Mouse (Mus musculus) kidney, adult 2 months (tissue): ENCODE measurements at regions not wholly inside any gene's neighbourhood (a gene's known extent, or its start where the extent isn't known, plus 50 kb on each side); places are given as distances from the start of the nearest gene placed in this dataset.

Experiments
- DNase-seq: peaks from one replicate; pipeline ENCODE4 v3.0.0; 2021
- H3K27ac ChIP-seq: fragments of 200-500 bp; 2 replicates; pipeline ENCODE4 v1.5.1; 2012; ENCODE audit warnings: low read depth, low read length, control low read depth, inconsistent platforms; ENCODE audit not compliant: insufficient read depth
- H3K27me3 ChIP-seq: fragments of 200-500 bp; replicated peaks from 2 replicates; pipeline ENCODE4 v1.6.1; 2012; ENCODE audit warnings: mild to moderate bottlenecking, moderate library complexity, low read length, inconsistent platforms; ENCODE audit not compliant: control insufficient read depth, insufficient read depth
- H3K36me3 ChIP-seq: fragments of 200-500 bp; 2 replicates; pipeline ENCODE4 v1.6.1; 2012; ENCODE audit warnings: mild to moderate bottlenecking, moderate library complexity, low read length, inconsistent platforms; ENCODE audit not compliant: control insufficient read depth, insufficient read depth
- H3K4me1 ChIP-seq: fragments of 200-500 bp; 2 replicates; pipeline ENCODE4 v1.6.1; 2011; ENCODE audit warnings: low read length; ENCODE audit not compliant: control insufficient read depth, insufficient read depth
- H3K4me3 ChIP-seq: fragments of 200-500 bp; 2 replicates; pipeline ENCODE4 v1.5.1; 2011; ENCODE audit warnings: mild to moderate bottlenecking, low read depth, low read length, control low read depth; ENCODE audit not compliant: insufficient read depth
- CTCF ChIP-seq: fragments of 200-500 bp; conservative IDR thresholded peaks from 2 replicates; pipeline ENCODE4 v1.5.1; 2011; ENCODE audit warnings: low read depth, mild to moderate bottlenecking, control low read depth, low read length, moderate library complexity, mixed read lengths; ENCODE audit not compliant: insufficient read depth, insufficient read length
- POLR2A ChIP-seq: fragments of 200-500 bp; IDR thresholded peaks from one replicate; pipeline ENCODE4 v1.6.1; 2011; ENCODE audit warnings: low read depth, low read length, control low read depth
- WGBS: fragments of 180-500 bp; shearing (Covaris S2); methylation state at CpG from one replicate; pipeline ENCODE4 v1.1.7; 2018; 5-methylcytosine and 5-hydroxymethylcytosine counted together

DNA sequence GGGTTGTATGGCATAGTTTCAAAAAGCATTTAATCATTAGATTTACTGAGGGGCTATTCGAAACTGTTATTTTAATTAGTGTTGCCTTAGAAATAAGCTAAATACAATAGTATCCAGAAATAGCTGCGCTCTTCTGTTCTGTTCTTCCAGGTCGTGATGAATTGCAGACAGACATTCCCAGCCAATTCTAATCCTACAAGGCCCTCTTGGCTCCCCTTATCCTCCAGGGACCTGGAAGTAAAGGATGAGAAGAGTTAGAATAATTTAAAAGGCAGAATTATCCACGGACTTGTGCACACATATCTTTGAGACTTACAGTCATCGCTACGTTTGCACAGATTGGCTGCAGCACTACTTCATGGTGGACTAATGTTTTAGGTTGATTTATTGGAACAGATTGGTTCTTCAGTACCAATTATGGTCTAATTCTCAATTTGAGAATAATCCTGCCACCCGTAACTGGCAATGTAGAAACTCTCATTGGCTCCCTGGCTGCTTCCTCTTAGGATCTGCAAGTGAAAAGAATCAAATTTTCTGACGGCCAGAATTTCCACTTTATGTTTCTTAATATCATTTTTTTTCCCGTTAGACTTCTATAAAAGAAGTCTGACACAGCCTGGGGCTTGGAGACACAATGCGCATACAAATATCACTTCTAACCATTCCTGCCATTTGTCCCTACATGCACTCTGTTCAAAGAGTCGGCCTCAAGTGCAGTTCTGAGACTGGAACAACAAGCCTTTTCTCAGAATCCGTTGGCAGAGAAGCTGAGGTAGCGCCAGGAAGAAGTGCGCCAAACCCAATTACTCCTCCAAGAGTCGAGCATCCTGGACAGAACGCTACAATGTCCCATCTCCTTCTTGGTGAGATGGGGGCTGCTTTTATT is 225.4 kb downstream of the Dusp6 start:
- H3K4me3 ChIP-seq: no peak overlapping the region
- no peak overlapping the region for H3K27ac ChIP-seq
- H3K4me1 ChIP-seq: no peaks in the 10 kb centered on the region
- WGBS: 85% methylated on average over 16 of the region's 16 CpGs
- no peaks in the 10 kb centered on the region for H3K27me3 ChIP-seq
- no peaks in the 10 kb centered on the region for H3K36me3 ChIP-seq
- DNase-seq: no peak
- TF ChIP-seq CTCF (no peak), POLR2A (no peak)

- Histone ChIP-seq H3K27ac (no peak overlapping the region), H3K4me3 (no peak overlapping the region), H3K27me3 (no peaks in the 10 kb centered on the region), H3K36me3 (no peaks in the 10 kb centered on the region), H3K4me1 (no peaks in the 10 kb centered on the region)
- DNase-seq: peak; percentile 40
- TF ChIP-seq CTCF (no peak), POLR2A (no peak)
- WGBS: 45% methylated on average over 17 of the region's 17 CpGs
These were observed 247.8 kb downstream of the Csl start for GRCm38 (mm10) chr10:99511514-99512237.

DNA sequence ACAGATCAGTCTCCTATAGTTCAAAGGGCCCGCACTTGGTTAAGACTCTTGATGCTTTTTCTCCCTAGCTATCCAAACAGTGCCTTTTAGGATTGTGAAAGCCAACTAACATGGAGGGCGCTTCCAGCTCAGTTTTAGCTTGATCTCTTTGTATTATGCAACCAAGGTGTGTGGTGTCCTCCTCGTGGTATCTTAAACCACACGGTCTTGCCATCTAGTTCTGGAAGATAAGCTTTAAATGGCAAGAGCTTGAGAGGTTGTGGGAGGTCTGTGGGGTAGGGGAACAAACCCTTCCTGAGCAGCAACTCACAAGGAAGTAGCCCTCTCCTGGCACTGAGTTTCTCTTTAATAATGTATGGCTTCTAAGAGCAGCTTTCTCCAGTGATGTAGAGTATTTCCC is 241.5 kb downstream of the Csl start:
- no peak for TF ChIP-seq POLR2A
- TF ChIP-seq CTCF: no peak
- Histone ChIP-seq H3K4me3 (no peak overlapping the region), H3K27ac (no peak overlapping the region), H3K4me1 (no peaks in the 10 kb centered on the region), H3K36me3 (no peaks in the 10 kb centered on the region), H3K27me3 (no peaks in the 10 kb centered on the region)
- WGBS: 91% methylated on average over 4 of the region's 4 CpGs
- DNase-seq: no peak

GRCm38 (mm10) chr10:99519479-99519878 is 240.0 kb downstream of the Csl start:
- TF ChIP-seq POLR2A (no peak), CTCF (no peak)
- Histone ChIP-seq H3K27me3 (no peaks in the 10 kb centered on the region), H3K36me3 (no peaks in the 10 kb centered on the region), H3K4me3 (no peak overlapping the region), H3K4me1 (no peaks in the 10 kb centered on the region), H3K27ac (no peak overlapping the region)
- 33% methylated on average over 4 of the region's 4 CpGs for WGBS
- no peak for DNase-seq

DNA sequence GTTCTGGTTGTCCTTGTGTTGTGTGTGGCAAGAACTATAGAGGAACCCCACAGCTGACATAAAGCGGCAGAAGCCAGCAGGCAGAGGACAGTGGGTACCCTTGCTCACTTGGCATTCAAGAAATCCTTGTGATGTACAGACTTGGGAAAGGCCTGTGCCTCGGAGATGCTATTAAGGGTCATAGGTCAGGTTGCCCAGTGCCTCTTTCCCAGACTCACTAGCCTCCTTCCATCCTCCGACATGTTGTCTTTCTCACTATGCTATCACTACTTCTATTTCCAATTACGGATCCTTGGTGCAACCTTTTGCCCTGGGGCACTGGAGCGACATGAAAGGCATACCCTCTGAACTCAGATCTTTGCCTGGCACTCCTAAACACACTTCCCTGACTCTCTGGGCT is 235.6 kb downstream of the Csl start:
- WGBS: 76% methylated on average over 5 of the region's 5 CpGs
- Histone ChIP-seq H3K4me1 (no peaks in the 10 kb centered on the region), H3K27ac (no peak overlapping the region), H3K36me3 (no peaks in the 10 kb centered on the region), H3K4me3 (no peak overlapping the region), H3K27me3 (no peaks in the 10 kb centered on the region)
- TF ChIP-seq POLR2A (no peak), CTCF (no peak)
- DNase-seq: no peak

GRCm38 (mm10) chr10:99524273-99525212 is 234.9 kb downstream of the Csl start:
- no peak for TF ChIP-seq CTCF
- TF ChIP-seq POLR2A: no peak
- WGBS: 25% methylated on average over 20 of the region's 20 CpGs
- no peak overlapping the region for H3K4me3 ChIP-seq
- no peaks in the 10 kb centered on the region for H3K27me3 ChIP-seq
- no peak overlapping the region for H3K27ac ChIP-seq
- H3K4me1 ChIP-seq: no peaks in the 10 kb centered on the region
- DNase-seq: no peak
- no peaks in the 10 kb centered on the region for H3K36me3 ChIP-seq
